Mouse (Mus musculus): ENCODE results near the gene Usp25.

Gene Usp25

DNA sequence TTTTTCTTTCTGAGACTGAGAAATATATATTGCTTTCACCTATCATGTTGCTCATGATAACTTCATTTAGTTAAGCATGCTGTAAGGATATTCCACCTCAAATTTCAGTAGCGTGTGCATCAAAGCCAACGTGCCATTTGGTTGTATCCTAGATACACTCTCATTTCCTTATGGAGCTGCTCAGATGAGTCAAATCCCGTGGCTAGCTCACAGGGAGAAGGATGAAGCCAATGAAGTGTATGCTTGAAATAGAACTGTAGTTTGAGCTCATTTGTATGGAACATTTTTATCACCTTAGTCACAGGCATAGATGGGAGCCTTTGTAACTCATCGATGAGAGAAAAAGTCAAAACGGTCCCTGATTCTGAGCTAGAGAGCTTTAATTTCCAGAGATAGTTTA is 20.8 kb downstream of the Usp25 start:
- DNase-seq (ENCODE audit: low read depth, low spot score) = no peak

DNA sequence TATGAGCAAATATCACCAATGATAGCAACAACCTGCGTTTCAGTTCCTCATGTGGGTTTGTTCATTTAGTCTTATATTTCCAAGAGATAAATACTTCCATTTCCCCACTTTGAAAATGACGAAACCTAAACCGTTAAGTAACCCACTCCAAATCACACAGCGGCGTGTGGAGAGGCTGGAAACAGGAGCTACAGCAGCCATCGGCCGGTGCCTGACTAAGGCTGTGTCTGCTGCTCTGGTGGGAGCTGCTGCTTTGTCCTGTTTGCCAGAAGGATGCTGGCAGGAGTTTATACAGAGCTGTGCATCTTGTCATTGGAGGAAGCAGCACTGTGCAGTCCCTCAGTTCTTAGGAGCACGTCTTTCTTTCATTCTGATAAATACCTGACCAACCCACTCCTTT is 21.2 kb downstream of the Usp25 start:
- DNase-seq (ENCODE audit: low read depth, low spot score) = no peak

DNA sequence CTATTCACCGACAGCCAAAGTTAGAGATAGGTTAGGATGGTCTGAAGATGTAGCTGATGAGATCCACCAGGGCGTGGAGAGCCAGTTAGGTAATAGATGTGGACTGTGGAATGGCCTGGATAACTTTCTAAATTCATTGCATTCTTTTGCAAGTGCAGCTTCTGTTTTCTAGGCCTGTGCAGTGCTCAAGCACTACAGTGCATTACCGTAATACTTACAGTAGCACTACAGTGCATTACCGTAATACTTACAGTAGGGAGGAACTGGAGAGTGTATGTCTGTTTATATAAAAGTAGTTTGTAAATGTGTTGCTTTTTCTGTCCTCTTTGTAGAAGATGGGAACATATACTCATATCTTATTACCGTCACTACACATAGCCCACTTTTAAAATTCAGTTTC is 28.1 kb downstream of the Usp25 start:
- DNase-seq (ENCODE audit: low read depth, low spot score) = no peak

GRCm38 (mm10) chr16:77043499-77043898 is 30.0 kb downstream of the Usp25 start:
- DNase-seq (ENCODE audit: low read depth, low spot score) = no peak

- DNase-seq (ENCODE audit: low read depth, low spot score) = no peak
Measured at GRCm38 (mm10) chr16:77054184-77054583, 40.7 kb downstream of the Usp25 start.

- no peak for DNase-seq (ENCODE audit: low read depth, low spot score)
Measured at GRCm38 (mm10) chr16:77055519-77056159, 42.1 kb downstream of the Usp25 start.

GRCm38 (mm10) chr16:77056160-77056520 is 42.6 kb downstream of the Usp25 start:
- DNase-seq (ENCODE audit: low read depth, low spot score) = no peak

DNA sequence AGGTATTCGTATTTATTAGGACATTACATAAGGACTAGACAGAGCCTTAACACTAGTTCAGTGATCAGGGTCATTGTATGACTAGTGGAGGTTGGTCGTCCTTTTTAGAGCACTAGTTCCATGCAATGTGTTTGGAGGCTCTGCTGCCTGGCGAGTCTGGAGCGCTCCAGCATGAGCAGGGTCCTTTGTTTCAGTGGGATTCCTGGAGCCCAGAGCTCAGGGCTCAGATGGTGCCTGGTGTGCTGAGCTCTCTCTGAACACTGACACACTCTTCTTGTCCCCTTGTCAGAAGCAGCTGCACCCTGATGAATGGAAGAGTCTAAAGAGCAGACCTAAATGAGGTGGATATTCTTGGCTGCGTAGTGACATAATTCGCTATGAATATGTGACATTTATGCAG is 45.1 kb downstream of the Usp25 start:
- DNase-seq (ENCODE audit: low read depth, low spot score) = no peak

DNA sequence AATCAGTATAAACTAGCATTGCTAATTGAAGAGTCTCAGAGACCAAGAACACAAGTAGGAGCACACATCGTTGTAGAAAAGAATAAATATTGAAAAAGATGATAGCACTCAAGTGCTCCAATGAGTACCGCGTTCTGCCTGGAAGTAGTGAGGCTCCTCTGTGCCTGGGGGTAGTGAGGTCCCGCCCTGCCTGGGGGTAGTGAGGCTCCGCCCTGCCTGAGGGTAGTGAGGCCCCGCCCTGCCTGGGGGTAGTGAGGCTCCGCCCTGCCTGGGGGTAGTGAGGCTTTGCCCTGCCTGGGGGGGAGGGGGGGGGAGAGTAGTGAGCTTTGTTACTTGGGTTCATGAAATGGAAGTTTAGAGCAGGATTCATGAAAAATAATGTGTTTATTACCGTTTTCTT is 46.7 kb downstream of the Usp25 start:
- no peak for DNase-seq (ENCODE audit: low read depth, low spot score)

DNA sequence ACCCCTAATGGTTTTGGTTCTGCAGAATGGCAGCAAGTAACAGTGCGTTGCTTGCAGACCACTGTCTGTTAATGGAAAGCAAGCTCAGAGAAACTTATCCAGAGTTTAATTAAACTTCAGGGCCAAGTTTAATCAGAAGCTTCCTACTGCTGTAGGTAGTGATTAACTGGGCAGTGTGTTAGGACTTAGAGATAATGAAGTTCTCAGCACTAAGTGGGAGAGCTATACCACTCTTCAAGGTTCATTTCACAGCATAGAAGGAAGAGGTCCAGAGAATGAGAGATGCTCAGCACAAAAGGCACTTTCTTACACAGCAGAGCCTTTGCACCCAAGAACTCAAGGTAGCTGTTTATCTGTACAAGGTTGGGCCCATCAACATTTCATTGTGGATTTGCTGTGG is 50.4 kb downstream of the Usp25 start:
- no peak for DNase-seq (ENCODE audit: low read depth, low spot score)

GRCm38 (mm10) chr16:77076954-77077735 is 63.6 kb downstream of the Usp25 start:
- peak; percentile 88 for DNase-seq (ENCODE audit: low read depth, low spot score)

GRCm38 (mm10) chr16:77077736-77078005 is 64.2 kb downstream of the Usp25 start:
- no peak for DNase-seq (ENCODE audit: low read depth, low spot score)

GRCm38 (mm10) chr16:77084071-77084470 is 70.6 kb downstream of the Usp25 start:
- DNase-seq (ENCODE audit: low read depth, low spot score) = no peak

GRCm38 (mm10) chr16:77089806-77090205 is 76.3 kb downstream of the Usp25 start:
- no peak for DNase-seq (ENCODE audit: low read depth, low spot score)

- DNase-seq (ENCODE audit: low read depth, low spot score) = peak; percentile 74
Measured at GRCm38 (mm10) chr16:77093526-77093925, 80.0 kb downstream of the Usp25 start.

GRCm38 (mm10) chr16:77095017-77095551 is 81.6 kb downstream of the Usp25 start:
- DNase-seq (ENCODE audit: low read depth, low spot score) = no peak

GRCm38 (mm10) chr16:77099018-77099869 is 85.7 kb downstream of the Usp25 start:
- DNase-seq (ENCODE audit: low read depth, low spot score) = peak; percentile 51

DNA sequence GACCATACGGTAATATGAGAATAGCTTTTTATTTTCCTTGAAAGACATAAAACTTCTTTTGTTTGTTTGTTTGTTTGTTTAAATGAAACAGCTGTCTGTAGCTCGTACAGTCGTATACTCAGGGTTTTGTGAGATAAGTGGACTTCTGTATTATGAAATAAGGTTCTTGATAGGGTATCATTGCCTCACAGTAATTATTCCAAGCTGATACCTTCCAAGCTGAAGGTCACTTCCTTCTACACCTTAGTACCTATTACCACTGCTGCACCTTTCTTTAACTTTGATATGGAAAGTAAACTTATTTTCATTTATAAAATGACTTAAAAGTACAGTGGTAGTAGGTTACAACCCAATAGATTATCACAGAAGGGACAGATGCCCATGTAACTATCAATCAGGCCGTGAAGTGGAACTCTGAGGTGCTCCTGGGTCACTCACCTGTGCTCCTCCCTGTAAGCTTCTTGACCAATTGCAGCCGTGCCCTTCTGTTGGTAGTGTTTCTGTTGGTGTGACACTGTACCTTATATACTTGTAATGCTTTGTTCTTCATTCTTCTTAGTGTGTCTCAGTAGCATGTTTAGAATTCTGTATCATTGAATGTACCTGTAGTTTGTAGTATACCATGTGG is 90.2 kb downstream of the Usp25 start:
- no peak for DNase-seq (ENCODE audit: low read depth, low spot score)

- DNase-seq (ENCODE audit: low read depth, low spot score) = no peak
Measured at GRCm38 (mm10) chr16:77111268-77111667, 97.8 kb downstream of the Usp25 start.

- no peak for DNase-seq (ENCODE audit: low read depth, low spot score)
Measured at GRCm38 (mm10) chr16:77125908-77126307, 112.4 kb downstream of the Usp25 start.

DNA sequence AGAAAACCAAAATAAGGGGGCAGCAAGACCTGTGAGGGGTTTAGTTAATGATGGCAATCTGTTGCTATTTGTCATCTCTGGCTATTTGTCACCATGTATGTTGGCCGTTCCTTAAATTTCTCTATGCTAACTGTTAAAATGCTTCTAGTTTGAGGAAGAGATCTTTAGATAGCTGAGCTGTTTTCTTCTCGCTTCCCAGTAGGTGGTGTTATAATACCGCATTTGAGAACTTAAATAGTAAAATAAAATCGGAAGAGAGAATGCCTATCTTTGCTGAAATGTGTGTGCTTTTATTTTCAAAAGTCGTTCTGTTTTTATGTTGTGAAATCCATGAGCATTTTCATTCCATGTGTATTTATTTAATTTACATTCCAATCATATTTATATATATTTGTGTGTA is 115.2 kb downstream of the Usp25 start:
- DNase-seq (ENCODE audit: low read depth, low spot score) = peak; percentile 13

DNA sequence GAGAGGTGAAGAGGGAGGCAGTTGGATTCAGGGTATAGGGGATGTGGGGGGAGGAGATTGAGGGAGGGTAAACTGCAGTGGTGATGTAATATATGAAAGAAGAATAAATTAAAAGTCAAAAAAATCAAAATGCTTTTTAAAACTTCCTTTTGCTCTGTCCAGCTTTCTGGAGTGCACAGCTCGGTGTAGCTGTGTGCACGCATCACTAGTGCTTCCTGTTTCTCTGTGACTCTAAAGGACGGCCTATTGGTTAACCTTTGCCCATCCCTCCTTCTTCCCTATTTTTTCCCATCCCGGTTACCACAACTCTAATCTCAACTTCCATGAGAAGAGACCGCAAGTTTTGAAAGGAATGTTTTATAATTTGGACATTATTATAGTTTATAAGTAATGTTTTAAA is 119.5 kb downstream of the Usp25 start:
- no peak for DNase-seq (ENCODE audit: low read depth, low spot score)
